Mouse (Mus musculus) kidney, adult 18-20 months (tissue): ENCODE data around the gene Mettl21c.
"Not testable (repeated sequence)": the region's sequence is repeated elsewhere in the genome, so short reads cannot be mapped to it uniquely, and the experiment has no call there.

Source experiments
- DNase-seq: peaks from one replicate; pipeline ENCODE4 v3.0.0; 2021

Gene Mettl21c

DNA sequence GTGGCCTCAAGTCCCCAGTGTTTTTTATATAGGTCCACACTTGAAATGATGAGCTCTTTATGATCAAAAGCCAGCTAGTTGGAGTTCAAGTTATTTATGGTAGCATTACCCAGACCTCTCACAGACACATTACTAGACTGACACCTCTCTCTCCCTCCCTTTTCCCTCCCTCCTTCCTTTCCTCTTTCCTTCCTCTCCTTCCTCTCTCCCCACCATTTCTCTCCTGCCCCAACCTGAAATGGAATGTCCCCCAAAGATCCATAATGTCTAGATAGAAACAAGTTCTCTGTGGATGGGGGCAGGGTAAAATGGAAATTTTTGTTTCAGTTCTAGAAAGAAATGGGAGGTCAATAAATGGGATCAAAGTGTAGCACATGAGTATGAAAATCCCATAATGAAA lies at the start of gene Mettl21c:
Gene Mettl21c, minus strand, starts transcription at position 101 of the 400 bp plus-strand sequence.
- DNase-seq: no peak

DNA sequence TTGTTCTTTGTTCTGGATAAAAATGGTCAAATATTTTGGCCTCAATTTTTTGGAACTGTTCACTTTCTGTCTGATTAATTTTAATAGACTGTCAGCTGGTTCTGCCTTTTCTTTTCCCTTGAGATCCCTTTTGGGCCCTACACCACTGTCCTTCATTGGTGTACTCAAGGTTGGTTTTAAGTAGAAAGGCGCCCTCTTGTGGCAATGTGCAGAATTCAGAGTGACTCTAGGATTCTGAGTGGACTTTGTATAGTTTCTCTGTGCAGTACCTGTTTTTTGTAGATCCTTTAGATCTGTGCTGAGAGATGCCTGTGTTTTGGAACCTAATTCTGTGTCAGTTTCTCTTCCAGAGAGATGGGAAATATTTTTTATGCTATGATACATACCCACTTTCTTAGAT lies 44.8 kb upstream of the Mettl21c start:
- DNase-seq: peak; percentile 55

DNA sequence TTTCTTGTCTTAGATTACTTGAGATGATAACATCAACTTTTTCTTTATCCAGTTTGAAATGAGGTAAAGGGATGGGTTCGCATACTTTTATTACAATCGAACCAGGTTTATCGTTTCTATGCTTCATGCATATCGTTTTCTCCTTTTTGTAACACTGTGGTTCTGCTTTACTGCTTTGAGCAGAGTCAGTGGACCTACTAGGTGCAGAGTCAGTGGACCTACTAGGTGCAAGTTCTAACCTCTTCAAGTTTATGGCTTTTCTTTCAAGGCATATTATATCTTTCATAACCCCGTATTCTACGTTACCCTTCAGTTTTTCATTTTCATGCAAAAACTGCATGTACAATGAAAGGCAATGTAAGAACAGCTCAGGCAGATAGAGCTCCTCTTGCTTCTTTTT lies 43.6 kb upstream of the Mettl21c start:
- no peak for DNase-seq

DNA sequence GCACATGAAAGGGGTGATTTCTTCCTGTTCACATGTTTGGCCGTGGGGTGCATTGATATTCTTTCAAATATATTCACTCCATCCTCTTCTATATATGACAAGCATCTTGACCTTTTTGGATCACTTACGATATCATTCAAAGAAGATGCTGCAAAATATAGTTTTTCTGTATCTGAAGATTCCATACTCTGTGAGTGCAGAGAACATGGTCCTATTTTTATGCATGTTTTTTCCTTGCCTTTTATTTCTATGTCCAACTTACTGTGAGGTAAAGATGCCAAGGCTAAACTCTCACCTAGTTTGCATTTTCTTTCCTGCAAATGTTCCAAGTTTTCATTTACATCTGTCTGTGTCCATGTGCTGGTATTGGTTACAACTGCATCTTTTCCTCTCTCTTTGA lies 42.0 kb upstream of the Mettl21c start, which contains the start of gene Gm8251:
Gene Gm8251, minus strand, starts transcription at position 101 of the 400 bp plus-strand sequence.
- DNase-seq: no peak

DNA sequence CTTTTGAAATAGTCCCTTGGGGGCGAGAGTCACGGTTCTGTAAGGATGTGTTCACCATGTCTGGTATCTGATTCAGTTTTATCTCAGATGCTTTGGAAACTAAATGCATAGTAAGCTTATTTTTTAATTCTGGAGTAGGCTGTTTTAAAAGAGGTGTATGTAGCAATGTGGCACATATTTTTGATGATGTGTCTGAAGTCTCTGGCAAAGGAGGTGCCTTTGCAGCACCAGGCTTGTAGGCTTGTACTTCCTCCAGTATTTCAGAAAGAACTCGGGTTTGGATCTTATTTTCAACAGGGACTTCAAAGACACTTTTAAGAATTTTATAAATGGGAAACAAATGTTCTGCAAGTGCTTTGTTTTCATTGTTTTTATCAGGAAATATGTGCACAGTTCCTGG lies 38.0 kb upstream of the Mettl21c start:
- DNase-seq: no peak

DNA sequence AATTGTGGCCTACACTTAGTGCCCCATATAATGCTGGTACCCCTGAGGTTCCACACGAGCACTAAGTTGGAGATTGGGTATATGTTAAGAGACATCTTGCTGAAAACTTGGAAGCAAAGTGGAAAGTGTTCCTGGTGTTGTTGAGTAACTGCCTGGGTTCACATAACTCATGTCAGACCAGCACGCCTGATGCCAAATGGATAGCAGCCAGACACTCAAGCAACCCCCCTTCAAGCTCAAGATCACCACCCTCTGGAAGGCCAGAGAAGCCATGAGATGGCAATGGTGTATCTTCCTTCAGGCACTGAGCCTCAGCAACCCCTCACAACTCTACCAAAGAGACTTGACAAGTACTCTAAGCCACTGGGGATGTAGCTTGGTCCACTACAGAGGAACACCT lies 26.7 kb upstream of the Mettl21c start:
- DNase-seq: no peak

DNA sequence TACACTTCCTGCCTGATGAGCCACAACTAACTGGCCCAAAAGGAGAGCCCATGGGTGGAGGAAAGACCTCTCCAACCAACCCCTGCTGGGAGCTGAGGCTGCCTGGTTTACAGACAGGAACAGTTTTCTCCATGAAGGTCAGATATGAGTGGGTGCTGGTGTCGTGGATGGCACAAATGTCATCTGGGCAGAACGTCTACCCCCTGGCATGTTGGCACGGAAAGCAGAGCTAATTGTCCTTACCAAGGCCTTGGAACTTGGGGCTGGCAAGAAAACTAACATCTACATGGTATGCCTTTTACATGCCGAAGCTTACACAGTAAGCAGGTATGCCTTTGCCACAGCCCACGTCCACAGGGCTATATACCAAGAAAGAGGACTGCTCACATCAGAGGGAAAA lies 25.9 kb upstream of the Mettl21c start:
- not testable (repeated sequence) for DNase-seq

DNA sequence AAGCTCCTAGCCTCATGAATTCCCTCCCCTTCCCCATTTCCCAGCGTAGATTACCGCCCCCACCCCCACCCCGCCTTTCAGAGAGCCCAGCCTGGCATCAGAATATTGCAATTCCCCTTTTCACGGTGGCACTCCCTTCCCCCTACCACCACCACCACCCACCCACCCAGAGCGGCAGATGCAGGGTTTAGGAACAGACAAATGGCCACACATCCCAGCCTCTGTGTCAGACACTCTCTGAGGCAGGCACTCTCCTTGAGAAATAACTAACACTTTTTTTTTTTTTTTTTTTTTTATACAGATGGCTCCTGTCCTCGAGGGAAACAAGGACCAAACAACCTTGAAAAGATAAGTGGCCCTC lies 22.7 kb upstream of the Mettl21c start:
- DNase-seq: no peak

GRCm38 (mm10) chr1:44041797-44042554 lies 22.1 kb upstream of the Mettl21c start:
- DNase-seq: peak; percentile 35

DNA sequence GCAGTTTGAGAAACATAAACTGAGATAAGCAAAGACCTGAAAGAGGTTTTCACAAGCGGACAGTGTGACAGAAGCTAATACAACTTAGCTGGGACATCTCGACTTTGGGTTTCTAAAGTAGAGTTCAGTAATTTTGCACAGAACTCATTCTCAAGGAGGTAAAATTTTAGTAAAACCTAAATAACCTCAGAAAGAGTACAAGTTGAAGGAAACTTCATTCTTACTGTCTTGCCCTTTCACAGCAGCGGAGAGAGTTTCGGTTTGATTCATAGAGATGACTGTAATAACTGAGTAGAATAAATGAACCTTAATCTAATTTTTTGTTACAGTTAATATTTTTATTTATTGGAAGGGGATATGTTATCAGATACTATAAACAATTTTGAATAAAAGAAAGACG lies 13.1 kb upstream of the Mettl21c start:
- DNase-seq: no peak

DNA sequence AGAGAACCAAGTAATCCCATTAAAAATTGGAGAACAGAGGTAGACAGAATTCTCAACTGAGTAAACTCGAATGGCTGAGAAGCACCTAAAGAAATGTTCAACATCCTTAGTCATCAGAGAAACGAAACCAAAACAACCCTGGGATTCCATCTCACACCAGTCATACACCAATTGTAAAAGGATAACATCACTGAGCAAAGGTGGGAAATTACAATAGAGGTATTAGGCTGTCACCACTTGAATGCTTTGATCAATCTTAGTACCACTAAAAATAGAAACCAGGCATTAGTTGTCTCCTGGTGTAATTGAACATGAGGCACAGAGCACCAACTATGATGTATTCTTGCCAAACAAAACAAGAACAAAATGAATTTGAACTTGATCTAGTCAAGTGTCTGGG lies 12.4 kb upstream of the Mettl21c start:
- DNase-seq: no peak

DNA sequence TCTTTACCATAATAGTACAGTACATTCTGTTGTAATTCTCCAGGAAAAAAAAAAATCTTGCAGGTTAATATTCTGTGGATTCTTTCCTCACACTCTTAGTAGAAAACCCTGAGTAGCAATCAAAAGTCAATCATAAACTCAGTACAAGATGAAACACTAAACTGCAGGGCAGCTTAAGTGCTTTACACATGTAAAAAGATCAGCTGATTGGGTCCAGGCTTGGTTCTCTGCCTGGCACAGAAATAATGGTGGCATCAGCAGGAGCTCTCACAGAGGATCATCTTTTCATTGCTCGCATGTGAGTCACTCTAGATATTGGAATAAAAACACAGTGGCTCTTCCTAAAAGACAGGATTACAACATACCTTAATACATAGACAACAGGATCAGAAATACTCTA lies 7.8 kb upstream of the Mettl21c start:
- DNase-seq: no peak

DNA sequence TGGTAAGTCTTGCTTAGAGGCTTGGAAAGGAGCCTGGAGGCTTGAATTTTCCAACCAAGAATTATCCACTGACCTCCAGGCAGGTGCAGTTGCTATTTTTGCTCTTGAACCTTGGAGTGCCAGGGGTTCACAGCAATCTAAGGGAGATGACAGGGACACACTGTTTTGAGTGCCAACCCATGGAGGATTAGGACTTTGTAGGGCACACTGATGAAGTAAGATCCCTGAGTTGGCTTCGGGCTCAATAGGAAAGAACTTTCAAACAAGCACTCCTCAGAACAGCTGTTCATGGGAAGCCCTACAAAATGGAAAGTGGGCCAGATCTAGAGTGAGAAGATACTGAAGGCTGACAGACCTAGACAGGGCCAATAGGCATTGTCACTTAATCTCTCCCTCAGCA lies 2.8 kb upstream of the Mettl21c start:
- no peak for DNase-seq

DNA sequence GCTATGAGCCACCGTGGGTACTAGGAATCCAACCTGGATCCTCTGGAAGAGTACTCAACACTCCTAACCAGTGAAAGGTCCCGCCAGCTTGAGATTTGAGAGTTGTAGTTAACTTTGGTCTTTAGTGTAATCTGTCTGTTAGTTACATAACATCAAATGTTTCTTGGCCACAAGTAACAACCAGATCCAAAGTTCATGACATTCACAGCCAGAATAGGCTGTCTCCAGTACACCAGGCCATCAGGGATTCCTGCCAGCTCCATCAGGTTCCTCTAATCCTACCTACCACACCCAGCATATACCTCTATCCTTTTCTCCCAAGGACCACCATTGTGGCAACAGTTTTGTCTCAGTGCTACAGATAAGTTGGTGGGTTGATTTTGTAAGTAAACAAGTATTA lies 4.3 kb downstream of the Mettl21c start:
- DNase-seq: peak; percentile 11

DNA sequence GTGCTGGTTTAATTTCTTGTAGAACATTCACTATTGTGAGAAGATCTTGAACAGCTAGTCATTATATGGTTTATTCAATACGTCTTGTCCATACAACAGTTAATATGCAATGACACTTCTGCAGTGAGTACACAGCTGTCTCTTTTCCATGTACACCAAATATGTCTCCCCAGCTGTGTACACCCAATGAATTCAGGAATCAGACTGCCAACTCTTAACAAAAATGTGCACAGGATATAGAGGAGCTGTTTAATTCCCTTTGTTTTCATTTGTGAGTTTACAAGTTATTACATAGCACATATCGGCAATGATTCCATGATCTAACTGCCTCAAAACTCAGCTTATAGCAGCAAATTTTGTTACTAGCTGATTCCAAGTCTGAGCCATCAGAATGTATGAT lies 15.3 kb downstream of the Mettl21c start:
- no peak for DNase-seq

GRCm38 (mm10) chr1:43996914-43997589 lies 22.8 kb downstream of the Mettl21c start:
- DNase-seq: no peak

DNA sequence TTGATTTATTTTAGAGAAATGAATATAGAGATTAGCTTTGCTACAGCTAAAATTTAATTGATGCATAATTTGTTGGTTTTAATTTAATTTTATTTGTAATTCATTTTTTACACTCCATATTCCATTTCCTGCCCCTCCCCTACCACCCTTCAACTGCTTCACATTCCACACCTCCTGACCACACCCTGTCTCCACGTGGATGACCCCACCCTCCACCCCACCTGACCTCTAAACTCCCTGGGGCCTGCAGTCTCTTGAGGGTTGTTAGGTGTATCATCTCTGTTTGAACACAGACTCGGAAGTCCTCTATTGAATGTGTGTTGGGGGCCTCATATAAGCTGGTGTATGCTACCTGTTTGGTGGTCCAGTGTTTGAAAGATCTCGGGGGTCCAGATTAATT lies 48.7 kb downstream of the Mettl21c start:
- DNase-seq: no peak

- DNase-seq: no peak
Observed at GRCm38 (mm10) chr1:43969361-43969760, 50.5 kb downstream of the Mettl21c start.

DNA sequence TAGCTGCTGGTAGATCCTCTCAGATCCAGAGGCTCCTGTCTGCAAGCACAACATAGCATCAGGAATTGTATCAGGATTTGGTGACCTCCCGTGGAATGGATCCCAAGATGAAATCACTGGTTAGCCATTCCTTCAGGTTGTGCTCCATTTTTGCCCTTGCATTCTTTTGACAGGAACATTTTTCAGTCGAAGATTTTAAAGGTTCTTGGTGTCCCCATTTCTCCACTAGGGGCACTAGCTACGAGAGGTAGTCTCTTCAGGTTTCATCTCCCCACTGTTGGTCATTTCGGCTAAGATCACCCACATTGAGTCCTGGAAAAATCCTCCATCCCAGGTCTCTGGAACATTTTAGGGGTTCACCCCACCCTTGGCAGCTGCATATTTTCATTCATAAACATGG lies 53.1 kb downstream of the Mettl21c start:
- no peak for DNase-seq

DNA sequence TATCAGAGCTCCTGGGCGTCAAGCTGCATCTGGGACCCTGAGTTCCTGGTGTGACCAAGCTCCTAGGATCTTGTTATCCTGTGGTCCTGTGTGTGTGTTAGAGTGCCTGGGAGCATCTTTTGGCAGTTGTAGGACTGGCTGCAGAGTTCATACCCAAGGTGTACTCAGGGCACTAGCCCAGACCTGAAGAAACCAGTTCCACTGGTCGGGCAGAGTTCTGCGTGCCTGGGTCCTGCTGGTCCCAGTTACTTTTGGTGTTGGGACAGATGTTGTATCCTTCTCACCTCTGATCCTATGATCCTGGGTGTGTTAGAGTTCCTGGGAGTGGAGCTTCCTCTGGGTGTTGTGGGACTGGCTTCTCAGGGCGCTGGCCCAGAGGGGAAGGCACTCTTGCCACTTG lies 55.5 kb downstream of the Mettl21c start:
- no peak for DNase-seq
